Mouse (Mus musculus) spleen, adult 2 months (tissue): Measurements from ENCODE around the gene Rif1.

Source experiments
- CTCF ChIP-seq: fragments of 200-500 bp; IDR thresholded peaks from 2 replicates; pipeline ENCODE4 v1.5.1; 2011; ENCODE audit warnings: mild to moderate bottlenecking, inconsistent platforms; ENCODE audit not compliant: insufficient read depth, insufficient read length, insufficient replicate concordance; ENCODE audit errors: extremely low read depth
- POLR2A ChIP-seq: fragments of 200-500 bp; IDR thresholded peaks from 2 replicates; pipeline ENCODE4 v1.6.1; 2011; ENCODE audit warnings: low read depth, low read length, inconsistent platforms

GRCm38 (mm10) chr2:52046032-52046431 is 26.6 kb upstream of the Rif1 start:
- no peak for TF ChIP-seq POLR2A
- TF ChIP-seq CTCF = no peak
